ENCODE assay signal across 9 mouse cellular contexts in the genomic region with DNA sequence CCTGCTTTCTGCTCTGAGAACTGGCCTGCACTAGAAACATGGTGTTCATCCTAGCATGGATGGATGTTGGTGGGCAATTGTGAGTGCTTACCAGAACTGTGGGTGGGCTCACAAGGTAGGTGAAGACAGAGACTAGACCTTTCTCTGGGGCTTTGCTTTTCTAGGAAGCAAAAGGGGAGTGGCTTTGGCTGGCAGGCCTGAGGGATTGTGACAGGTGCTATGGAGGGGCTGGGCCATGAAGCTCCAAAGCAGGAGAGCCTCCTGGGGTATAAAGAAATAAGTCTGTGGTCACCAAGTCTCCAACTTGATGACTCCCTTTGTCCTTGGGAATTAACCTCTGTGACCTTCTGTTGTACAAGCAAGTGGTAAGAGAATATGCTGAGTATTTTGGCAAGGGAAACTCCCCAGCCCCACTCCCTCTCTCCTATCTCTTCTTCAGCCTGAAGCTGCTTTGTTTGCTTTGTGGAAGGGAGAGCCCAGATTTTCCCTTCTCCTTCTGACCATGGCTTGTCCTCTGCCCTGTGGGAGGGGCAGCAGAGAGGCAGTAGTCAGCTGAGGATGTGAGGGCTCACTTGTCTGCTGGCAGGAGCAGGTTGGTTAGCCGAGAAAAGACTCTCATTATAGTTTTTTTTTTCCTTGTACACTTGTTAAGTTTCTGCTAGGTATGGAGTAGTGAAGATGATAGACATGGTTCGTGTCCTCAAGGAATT. TPM values are rescaled to one million over a fixed set of nuclear protein-coding genes. Genes with fewer than 3 reads are reported as not detected.
DNase-seq lines count a peak whose midpoint lies in the region; ATAC-seq and TF ChIP-seq lines count a peak whose summit lies in the region.
"Had no signal": no experiment of that assay in that cellular context is flagged by ENCODE, and none has a peak within 500 bp of the region (broad histone marks: within the 10 kb centered on the region; RNA-seq: fewer than 3 reads in every experiment).

No protein-coding gene starts in this region.

- peaks cover 75% of the 10 kb centered on the region for H3K79me2 ChIP-seq in myocyte (ENCODE audit: control insufficient read depth, insufficient read depth)

- peak overlapping the region; percentile 83 for H3K27ac ChIP-seq in forebrain, embryonic 13.5 days
- no peak overlapping the region for H3K27ac ChIP-seq in forebrain, embryonic 10.5 days

- H3ac ChIP-seq in myocyte (ENCODE audit: control insufficient read depth, insufficient read length): no peak overlapping the region

- no peak for TF ChIP-seq CTCF in lung, adult 2 months (IDR thresholded peaks at IDR 0.05; ENCODE audit: insufficient read depth, low read length)

- H3K27me3 ChIP-seq in forebrain, embryonic 13.5 days: no peaks in the 10 kb centered on the region
- no peaks in the 10 kb centered on the region for H3K27me3 ChIP-seq in forebrain, embryonic 10.5 days (ENCODE audit: poor library complexity, severe bottlenecking)
- no peaks in the 10 kb centered on the region for H3K27me3 ChIP-seq in myocyte (ENCODE audit: control insufficient read depth, insufficient read depth, insufficient read length)

- H3K4me1 ChIP-seq in forebrain, embryonic 13.5 days: peaks cover 66% of the 10 kb centered on the region
- peaks cover 50% of the 10 kb centered on the region for H3K4me1 ChIP-seq in forebrain, embryonic 10.5 days
- peaks cover 66% of the 10 kb centered on the region for H3K4me1 ChIP-seq in lung, adult 2 months (ENCODE audit: control insufficient read depth, insufficient read depth, low read length)

- no peaks in the 10 kb centered on the region for H3K9me3 ChIP-seq in forebrain, embryonic 13.5 days (replicated peaks)
- H3K9me3 ChIP-seq in forebrain, embryonic 10.5 days: no peaks in the 10 kb centered on the region

- no peak for TF ChIP-seq POLR2A in lung, adult 2 months (IDR thresholded peaks at IDR 0.05; ENCODE audit: borderline replicate concordance, extremely low read depth, low read depth, low read length)
- TF ChIP-seq POLR2A in myocyte (IDR thresholded peaks at IDR 0.05; ENCODE audit: insufficient read length, low read depth): no peak

- WGBS in forebrain, embryonic 13.5 days: 39% methylated on average over 2 of the region's 2 CpGs
- WGBS in forebrain, embryonic 10.5 days: 59% methylated on average over 2 of the region's 2 CpGs
- 30% methylated on average over 2 of the region's 2 CpGs for WGBS in lung, adult 2 months

- H3K4me2 ChIP-seq in forebrain, embryonic 13.5 days: 0 out of 2 replicates have a peak overlapping the region, but pooled peaks have one; percentile 2
- peak overlapping the region; percentile 64 for H3K4me2 ChIP-seq in myocyte (ENCODE audit: low read depth)

- H3K4me3 ChIP-seq in forebrain, embryonic 13.5 days: no peak overlapping the region
- H3K4me3 ChIP-seq in forebrain, embryonic 10.5 days: no peak overlapping the region
- no peak overlapping the region for H3K4me3 ChIP-seq in lung, adult 2 months (replicated peaks; ENCODE audit: extremely low read depth, low read depth, low read length)
- H3K4me3 ChIP-seq in myocyte: no peak overlapping the region

- no peak overlapping the region for H3K9ac ChIP-seq in forebrain, embryonic 13.5 days

- H3K36me3 ChIP-seq in forebrain, embryonic 13.5 days (ENCODE audit: poor library complexity, severe bottlenecking): peaks cover 49% of the 10 kb centered on the region
- peaks cover 83% of the 10 kb centered on the region for H3K36me3 ChIP-seq in forebrain, embryonic 10.5 days (replicated peaks)
- no peaks in the 10 kb centered on the region for H3K36me3 ChIP-seq in myocyte (ENCODE audit: control insufficient read depth, insufficient read depth)

- ATAC-seq in forebrain, embryonic 13.5 days: no peak
- ATAC-seq in inflammation-experienced regulatory T-cells, adult 6 months: peak; percentile 6

- DNase-seq in forebrain, embryonic 10.5 days (ENCODE audit: extremely low spot score, low spot score): no peak
- peak; percentile 42 for DNase-seq in lung, postnatal 10 days
- DNase-seq in lung, adult 2 months: no peak
- no peak for DNase-seq in cerebellum, postnatal 14 days
- DNase-seq in frontal cortex, postnatal 14 days (ENCODE audit: low spot score in 2 of 2): no peak
- DNase-seq: adrenal gland, adult 2 months had no signal

TF ChIP-seq in myocyte, 11 proteins besides CTCF, POLR2A, EP300 and RAD21:
- TF ChIP-seq MYOG (IDR thresholded peaks at IDR 0.05; ENCODE audit: control insufficient read depth in 1 of 3, insufficient read depth in 1 of 3, insufficient read length in 2 of 3, low read depth in 2 of 3): peak in 1 of 3 experiments; percentile 28
- TF ChIP-seq E2F4 (IDR thresholded peaks at IDR 0.05; ENCODE audit: insufficient read depth): no peak
- peak; percentile 57 for TF ChIP-seq TCF12 (IDR thresholded peaks at IDR 0.05; ENCODE audit: insufficient read depth, poor library complexity, severe bottlenecking)
- no peak for TF ChIP-seq TCF3 (IDR thresholded peaks at IDR 0.05; ENCODE audit: insufficient read length, low read depth)
- peak; percentile 93 to 94 (median 94) for TF ChIP-seq MYOD1 (IDR thresholded peaks at IDR 0.05; ENCODE audit: control insufficient read depth in 1 of 3, insufficient read length in 2 of 3, low read depth in 2 of 3)
- no peak for TF ChIP-seq SRF (IDR thresholded peaks at IDR 0.05; ENCODE audit: control insufficient read depth, insufficient read length, low read depth)

RNA-seq across cellular contexts. Expression of gene Plcg1, which starts 8.7 kb away (rescaled TPM):
- 66.8 and 70.1 TPM in 2 replicates for polyA plus RNA-seq in forebrain, embryonic 13.5 days (2015; fragmentation: Nextera tagmentation; extraction: Ambion mirVana)
- polyA plus RNA-seq in forebrain, embryonic 10.5 days (2016; fragmentation: Nextera tagmentation; extraction: Ambion mirVana): 59.3 and 61.7 TPM in 2 replicates
- 127 and 135 TPM in 2 replicates for polyA plus RNA-seq in lung, adult 2 months (2012; rRNA removed)
- 10 to 100 TPM; 40.1 to 81.0 (median 60.7) TPM for polyA plus RNA-seq in inflammation-experienced regulatory T-cells, adult 6 months (2017; shearing (Covaris generic))
- polyA plus RNA-seq in myocyte (2012; fragmentation: generic; extraction: Trizol): 36.6 TPM
